Mouse (Mus musculus) liver, embryonic 11.5 days (tissue): ENCODE measurements around the gene Fam124a. TPM values are rescaled to one million over a fixed set of nuclear protein-coding genes. Genes with fewer than 3 reads are reported as not detected.

ENCODE experiments used
- ATAC-seq: fragments of 200-750 bp; cut with Nextera tagmentation; replicated peaks from 2 replicates; pipeline ENCODE4 v1.8.0; 2017; ENCODE audit warnings: moderate number of reproducible peaks, mild to moderate bottlenecking, moderate TSS enrichment, moderate library complexity; ENCODE audit not compliant: low FRiP score
- DNase-seq: peaks from one replicate; pipeline ENCODE4 v3.0.0-alpha.2; 2017; ENCODE audit warnings: low spot score
- H3K27ac ChIP-seq: fragments of 300-500 bp; sonication (generic); 2 replicates; pipeline ENCODE4 v1.5.1; 2014; ENCODE audit warnings: mild to moderate bottlenecking, low read depth, low read length, control low read depth
- H3K27me3 ChIP-seq: fragments of 300-500 bp; sonication (generic); replicated peaks from 2 replicates; pipeline ENCODE4 v1.6.1; 2014; ENCODE audit warnings: low read length, mixed read lengths; ENCODE audit not compliant: control insufficient read depth, insufficient read depth
- H3K36me3 ChIP-seq: fragments of 300-500 bp; sonication (generic); 2 replicates; pipeline ENCODE4 v1.6.1; 2014; ENCODE audit warnings: mild to moderate bottlenecking, low read length, moderate library complexity, mixed read lengths; ENCODE audit not compliant: control insufficient read depth, insufficient read depth
- H3K4me1 ChIP-seq: fragments of 300-500 bp; sonication (generic); replicated peaks from 2 replicates; pipeline ENCODE4 v1.6.1; 2014; ENCODE audit warnings: low read length, mixed read lengths; ENCODE audit not compliant: control insufficient read depth, insufficient read depth
- H3K4me2 ChIP-seq: fragments of 300-500 bp; sonication (generic); 2 replicates; pipeline ENCODE4 v1.6.1; 2014; ENCODE audit warnings: mild to moderate bottlenecking, control low read depth, moderate library complexity
- H3K4me3 ChIP-seq: fragments of 300-500 bp; sonication (generic); 2 replicates; pipeline ENCODE4 v1.5.1; 2014; ENCODE audit warnings: low read depth, low read length, control low read depth
- H3K9ac ChIP-seq: fragments of 300-500 bp; sonication (generic); 2 replicates; pipeline ENCODE4 v1.6.1; 2014; ENCODE audit warnings: low read depth, low read length, control low read depth
- H3K9me3 ChIP-seq: fragments of 300-500 bp; sonication (generic); 2 replicates; pipeline ENCODE4 v1.6.1; 2016; ENCODE audit warnings: low read length, inconsistent platforms, mixed read lengths; ENCODE audit not compliant: control insufficient read depth
- WGBS: fragments of 180-500 bp; shearing (Covaris S2); extraction: QIAGEN DNeasy Blood & Tissue Kit; methylation state at CpG from one replicate; pipeline ENCODE4 v1.1.7; 2014; 5-methylcytosine and 5-hydroxymethylcytosine counted together
- polyA plus RNA-seq: library from polyadenylated mRNA; unstranded; fragments of >200 nt; fragmentation: Nextera tagmentation; extraction: Ambion mirVana; gene quantifications from 2 replicates; pipeline ENCODE4 v1.2.1, GENCODE M21; 2014

Fam124a gene
- polyA plus RNA-seq, 1 experiment from 2014 or later = 2.9 TPM

DNA sequence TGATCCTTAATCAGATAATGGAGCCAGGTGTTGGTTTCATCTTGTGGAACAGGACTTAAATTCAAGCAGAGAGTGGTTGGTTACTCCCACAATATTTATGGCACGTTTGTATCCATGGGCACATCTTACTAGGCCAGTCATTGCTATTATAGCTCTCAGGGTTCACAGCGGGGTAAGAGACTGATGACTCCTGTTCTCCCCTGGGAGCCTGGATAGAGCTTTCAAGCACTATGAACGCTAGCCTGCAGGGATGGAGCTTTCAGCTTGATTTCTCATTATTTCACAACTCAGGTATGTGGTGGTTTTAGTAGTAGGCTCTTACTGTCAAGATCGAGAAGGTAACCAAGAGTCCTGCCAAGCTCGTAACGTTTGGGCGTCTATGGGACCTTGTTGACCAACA lies 100.5 kb downstream of the Fam124a start:
- no peaks in the 10 kb centered on the region for H3K27me3 ChIP-seq
- DNase-seq = no peak
- WGBS = 77% methylated on average over 7 of the region's 7 CpGs
- no peak for ATAC-seq
- H3K4me2 ChIP-seq = no peak overlapping the region
- no peaks in the 10 kb centered on the region for H3K36me3 ChIP-seq
- H3K9me3 ChIP-seq = no peaks in the 10 kb centered on the region
- H3K9ac ChIP-seq = no peak overlapping the region
- H3K4me3 ChIP-seq = no peak overlapping the region
- no peak overlapping the region for H3K27ac ChIP-seq
- no peaks in the 10 kb centered on the region for H3K4me1 ChIP-seq

DNA sequence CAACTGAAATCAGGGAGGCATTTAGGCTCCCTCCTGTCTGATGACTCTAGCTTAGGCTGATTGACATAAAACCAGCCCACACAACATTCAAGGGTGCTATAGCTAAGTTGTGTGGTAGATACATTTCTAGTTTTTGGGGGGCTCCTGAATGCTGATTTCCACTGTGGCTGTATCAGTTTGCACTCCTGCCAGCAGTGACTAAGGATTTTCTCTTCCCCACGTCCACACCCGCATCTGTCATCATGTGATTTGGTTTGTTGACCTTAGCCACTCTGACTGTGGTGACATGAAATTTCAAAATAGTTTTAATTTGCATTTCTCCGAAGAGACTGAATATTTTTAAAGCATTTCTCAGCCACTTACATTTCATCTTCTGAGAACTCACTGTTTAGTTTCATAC lies 101.9 kb downstream of the Fam124a start:
- Histone ChIP-seq H3K4me3 (no peak overlapping the region), H3K9ac (no peak overlapping the region), H3K4me1 (no peaks in the 10 kb centered on the region), H3K27ac (no peak overlapping the region), H3K36me3 (no peaks in the 10 kb centered on the region), H3K4me2 (no peak overlapping the region), H3K9me3 (no peaks in the 10 kb centered on the region), H3K27me3 (no peaks in the 10 kb centered on the region)
- WGBS = 58% methylated on average over 3 of the region's 3 CpGs
- DNase-seq = no peak
- ATAC-seq = no peak

Other genes with a start within 250 kb of the Fam124a start
- gene Gucy1b2, start 99.4 kb upstream of the Fam124a start, polyA plus RNA-seq = 0.16 TPM in 1 of 2 replicates, not detected in the other
- not detected in 2 replicates for gene Gm4131, start 11.2 kb downstream of the Fam124a start, polyA plus RNA-seq
- not detected in 2 replicates for gene Serpine3, start 107.9 kb downstream of the Fam124a start, polyA plus RNA-seq
- gene Ints6, start 205.4 kb downstream of the Fam124a start, polyA plus RNA-seq = 30.1 and 32.2 TPM in 2 replicates